In the genomic region with DNA sequence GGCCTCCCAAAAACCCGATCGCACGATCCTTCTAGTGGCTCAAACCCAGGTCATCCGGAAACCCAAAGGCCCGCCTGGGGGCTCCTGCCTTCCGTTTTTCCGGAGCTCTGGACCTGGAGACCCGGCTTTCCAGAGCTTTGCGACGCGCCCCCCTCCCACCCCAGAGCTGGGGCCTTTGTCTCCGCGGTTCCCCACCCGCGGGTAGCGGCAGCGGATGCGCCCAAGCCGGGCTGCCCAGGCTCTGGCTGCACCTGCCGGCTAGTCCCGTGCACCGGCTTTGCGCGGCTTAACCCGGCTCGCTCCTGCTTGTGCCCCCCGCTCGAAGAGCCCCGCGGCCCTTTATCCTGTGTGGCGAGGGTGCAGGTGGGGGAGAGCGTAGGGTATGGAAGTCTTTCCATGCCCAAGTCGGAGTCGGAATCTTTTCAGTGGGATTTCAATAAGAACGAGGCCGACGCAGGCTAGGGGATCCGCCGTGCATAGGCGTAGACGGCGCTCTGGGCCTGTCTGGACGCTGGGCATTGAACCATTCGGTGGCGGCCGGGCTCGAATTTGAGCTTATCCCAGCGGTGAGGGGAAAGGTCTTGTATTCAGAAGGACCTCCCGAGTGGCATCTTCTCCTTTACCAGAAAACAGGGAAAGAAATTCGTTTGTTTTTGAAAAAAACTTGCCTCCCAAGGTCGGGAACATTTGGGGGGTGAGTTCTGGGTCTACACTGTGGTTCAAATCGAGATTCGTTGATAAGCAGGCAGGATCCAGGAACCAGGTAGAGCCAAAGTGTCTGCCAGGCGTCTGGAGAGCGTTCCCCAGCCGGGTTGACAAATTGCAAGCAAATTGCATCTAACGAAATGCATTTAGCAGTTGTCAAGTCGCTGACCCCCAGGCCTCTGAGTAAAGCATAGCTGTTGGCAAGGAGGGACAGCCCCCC, we compare ENCODE assay signal across 8 mouse cellular contexts. TPM values are rescaled to one million over a fixed set of nuclear protein-coding genes. Genes with fewer than 3 reads are reported as not detected.
DNase-seq lines count a peak whose midpoint lies in the region; ATAC-seq lines count a peak whose summit lies in the region.

No protein-coding gene starts in this region.

- DNase-seq in heart, embryonic 10.5 days (ENCODE audit: low spot score) = no peak
- DNase-seq in heart, adult 9 months (ENCODE audit: low spot score in 2 of 2) = no peak
- DNase-seq in R1 (ENCODE audit: low read depth, low spot score) = peak; percentile 67
- DNase-seq in liver, embryonic 13.5 days = no peak
- DNase-seq in frontal cortex, postnatal 25 days (ENCODE audit: low spot score in 2 of 2) = no peak
- no peak for DNase-seq in adrenal gland, postnatal 4 days (ENCODE audit: low spot score in 2 of 2)
- no peak for DNase-seq in left cerebral cortex, adult 9 months (ENCODE audit: low spot score in 2 of 2)

- peaks cover 62% of the 10 kb centered on the region for H3K4me1 ChIP-seq in heart, embryonic 10.5 days
- peaks cover 58% of the 10 kb centered on the region for H3K4me1 ChIP-seq in heart, embryonic 15.5 days (replicated peaks)
- H3K4me1 ChIP-seq in liver, embryonic 13.5 days (replicated peaks) = peaks cover 76% of the 10 kb centered on the region

- peak overlapping the region; percentile 74 for H3K4me2 ChIP-seq in heart, embryonic 15.5 days
- H3K4me2 ChIP-seq in liver, embryonic 13.5 days = peak overlapping the region; percentile 71

- peak overlapping the region; percentile 63 for H3K27ac ChIP-seq in heart, embryonic 10.5 days
- H3K27ac ChIP-seq in heart, embryonic 15.5 days = no peak overlapping the region
- no peak overlapping the region for H3K27ac ChIP-seq in liver, embryonic 13.5 days

- H3K9ac ChIP-seq in heart, embryonic 15.5 days = peak overlapping the region; percentile 47; the same call in 1 of the 2 replicates
- peak overlapping the region; percentile 55 for H3K9ac ChIP-seq in liver, embryonic 13.5 days

- peaks cover 98% of the 10 kb centered on the region for H3K27me3 ChIP-seq in heart, embryonic 10.5 days (ENCODE audit: insufficient read depth, poor library complexity, severe bottlenecking)
- peaks cover 99% of the 10 kb centered on the region for H3K27me3 ChIP-seq in heart, embryonic 15.5 days
- peaks cover 100% of the 10 kb centered on the region for H3K27me3 ChIP-seq in liver, embryonic 13.5 days

- H3K9me3 ChIP-seq in heart, embryonic 10.5 days = no peaks in the 10 kb centered on the region
- no peaks in the 10 kb centered on the region for H3K9me3 ChIP-seq in heart, embryonic 15.5 days (replicated peaks)
- H3K9me3 ChIP-seq in liver, embryonic 13.5 days (replicated peaks) = no peaks in the 10 kb centered on the region

- no peak for ATAC-seq in heart, embryonic 15.5 days (replicated peaks; ENCODE audit: insufficient number of reproducible peaks, insufficient read depth, low FRiP score, low read depth)
- no peak for ATAC-seq in liver, embryonic 13.5 days (ENCODE audit: low read depth)

- 2% methylated on average over 58 of the region's 58 CpGs for WGBS in heart, embryonic 10.5 days
- 4% methylated on average over 58 of the region's 58 CpGs for WGBS in heart, embryonic 15.5 days
- WGBS in liver, embryonic 13.5 days (ENCODE audit: insufficient replicate concordance) = 4% methylated on average over 58 of the region's 58 CpGs

- H3K4me3 ChIP-seq in heart, embryonic 10.5 days = peak overlapping the region; percentile 58
- peak overlapping the region; percentile 43 for H3K4me3 ChIP-seq in heart, embryonic 15.5 days
- H3K4me3 ChIP-seq in liver, embryonic 13.5 days (replicated peaks) = peak overlapping the region; percentile 52

- H3K36me3 ChIP-seq in heart, embryonic 10.5 days = no peaks in the 10 kb centered on the region
- H3K36me3 ChIP-seq in heart, embryonic 15.5 days = no peaks in the 10 kb centered on the region
- no peaks in the 10 kb centered on the region for H3K36me3 ChIP-seq in liver, embryonic 13.5 days

RNA-seq across cellular contexts. Expression of a gene that starts 0.6 kb away (rescaled TPM):
- 24.5 and 24.8 TPM in 2 replicates for polyA plus RNA-seq in heart, embryonic 10.5 days (2016; fragmentation: Nextera tagmentation; extraction: Ambion mirVana)
- 14.0 and 20.4 TPM in 2 replicates for polyA plus RNA-seq in heart, embryonic 15.5 days (2015; fragmentation: Nextera tagmentation; extraction: Ambion mirVana)
- polyA plus RNA-seq in liver, embryonic 13.5 days (2015; fragmentation: Nextera tagmentation; extraction: Ambion mirVana) = 6.9 and 7.4 TPM in 2 replicates
- 10 to 100 TPM; 55.5 to 62.7 TPM for total RNA-seq in adrenal gland, postnatal 4 days (2021)

RNA-seq across cellular contexts. Expression of a gene that starts 27.8 kb away (rescaled TPM):
- not detected in 2 replicates for polyA plus RNA-seq in heart, embryonic 10.5 days (2016; fragmentation: Nextera tagmentation; extraction: Ambion mirVana)
- polyA plus RNA-seq in heart, embryonic 15.5 days (2015; fragmentation: Nextera tagmentation; extraction: Ambion mirVana) = not detected in 2 replicates
- not detected in 2 replicates for polyA plus RNA-seq in liver, embryonic 13.5 days (2015; fragmentation: Nextera tagmentation; extraction: Ambion mirVana)
- not detected for total RNA-seq in adrenal gland, postnatal 4 days (2021)
